Mouse (Mus musculus): ENCODE data around the gene Ptprh. TPM values are rescaled to one million over a fixed set of nuclear protein-coding genes. Genes with fewer than 3 reads are reported as not detected.

The Ptprh gene
- total RNA-seq, 2 experiments from 2014 or later: not detected

DNA sequence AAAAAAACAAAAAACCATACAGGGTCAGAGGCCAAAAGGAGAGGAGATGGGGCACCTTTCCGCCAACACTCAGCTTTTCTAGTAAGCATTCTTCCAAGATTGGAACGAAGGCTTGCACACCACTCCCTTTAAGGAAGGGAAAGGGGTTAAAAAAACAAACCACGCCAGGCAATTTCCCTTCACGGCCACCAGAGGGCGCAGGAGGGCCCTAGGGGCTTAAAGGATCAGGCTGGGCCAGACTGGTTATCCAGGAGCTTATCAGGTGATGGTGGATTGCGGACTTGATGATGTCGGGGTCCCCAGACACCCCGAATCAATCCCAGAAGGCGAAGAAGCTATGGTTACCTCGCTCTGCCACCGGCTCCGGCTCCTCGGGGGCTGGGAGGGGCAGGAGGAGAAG lies 90.6 kb downstream of the Ptprh start:
- peak; percentile 93; the same call in 1 of the 2 replicates for TF ChIP-seq CTCF (IDR thresholded peaks at IDR 0.05)
- peak overlapping the region; percentile 41; the same call in 1 of the 2 replicates for H3K27ac ChIP-seq
- peak overlapping the region; percentile 17 for H3K4me3 ChIP-seq
- peak; percentile 61 for DNase-seq
- intact Hi-C loops (cut with DNase I): no loop called here

- no peak for TF ChIP-seq CTCF (IDR thresholded peaks at IDR 0.05)
- Histone ChIP-seq H3K27ac (peak overlapping the region; percentile 50), H3K4me3 (no peak overlapping the region)
- intact Hi-C loops (cut with DNase I): no loop called here
- DNase-seq: no peak
Observed at GRCm38 (mm10) chr7:4511489-4512224, 92.2 kb downstream of the Ptprh start.

- H3K4me3 ChIP-seq: 0 out of 2 replicates have a peak overlapping the region, but pooled peaks have one; percentile 23
- peak; percentile 93 for TF ChIP-seq CTCF (IDR thresholded peaks at IDR 0.05)
- peak; percentile 81 for DNase-seq
- intact Hi-C loops (cut with DNase I): loop anchor here (10.0 kb wide), 1 partner anchor 1775 kb away; the partner anchor contains the start of gene Zfp667
- H3K27ac ChIP-seq: peak overlapping the region; percentile 31; the same call in 1 of the 2 replicates
Observed at GRCm38 (mm10) chr7:4509863-4510608, 93.8 kb downstream of the Ptprh start.

- intact Hi-C loops (cut with DNase I): loop anchor here (10.0 kb wide), 1 partner anchor 1776 kb away; the partner anchor contains the start of gene Zfp667
- Histone ChIP-seq H3K4me3 (no peak overlapping the region), H3K27ac (no peak overlapping the region)
- no peak for TF ChIP-seq CTCF (IDR thresholded peaks at IDR 0.05)
- no peak for DNase-seq
Observed at GRCm38 (mm10) chr7:4508739-4509116, 95.1 kb downstream of the Ptprh start.

- H3K4me3 ChIP-seq: no peak overlapping the region
- TF ChIP-seq CTCF (IDR thresholded peaks at IDR 0.05): peak; percentile 46
- intact Hi-C loops (cut with DNase I): loop anchor here (10.0 kb wide), 1 partner anchor 1777 kb away; the partner anchor contains the start of gene Zfp667
- no peak for DNase-seq
- no peak overlapping the region for H3K27ac ChIP-seq
Observed at GRCm38 (mm10) chr7:4508062-4508738, 95.6 kb downstream of the Ptprh start.

GRCm38 (mm10) chr7:4507220-4507619 lies 96.6 kb downstream of the Ptprh start:
- Histone ChIP-seq H3K27ac (no peak overlapping the region), H3K4me3 (no peak overlapping the region)
- TF ChIP-seq CTCF (IDR thresholded peaks at IDR 0.05): no peak
- intact Hi-C loops (cut with DNase I): loop anchor here (10.0 kb wide), 1 partner anchor 1778 kb away; the partner anchor contains the start of gene Zfp667
- DNase-seq: no peak

GRCm38 (mm10) chr7:4504646-4505435 lies 99.0 kb downstream of the Ptprh start:
- Histone ChIP-seq H3K27ac (peak overlapping the region; percentile 58), H3K4me3 (no peak overlapping the region)
- intact Hi-C loops (cut with DNase I): loop anchor here (10.0 kb wide), 1 partner anchor 1780 kb away; the partner anchor contains the start of gene Zfp667
- DNase-seq: no peak
- no peak for TF ChIP-seq CTCF (IDR thresholded peaks at IDR 0.05)

DNA sequence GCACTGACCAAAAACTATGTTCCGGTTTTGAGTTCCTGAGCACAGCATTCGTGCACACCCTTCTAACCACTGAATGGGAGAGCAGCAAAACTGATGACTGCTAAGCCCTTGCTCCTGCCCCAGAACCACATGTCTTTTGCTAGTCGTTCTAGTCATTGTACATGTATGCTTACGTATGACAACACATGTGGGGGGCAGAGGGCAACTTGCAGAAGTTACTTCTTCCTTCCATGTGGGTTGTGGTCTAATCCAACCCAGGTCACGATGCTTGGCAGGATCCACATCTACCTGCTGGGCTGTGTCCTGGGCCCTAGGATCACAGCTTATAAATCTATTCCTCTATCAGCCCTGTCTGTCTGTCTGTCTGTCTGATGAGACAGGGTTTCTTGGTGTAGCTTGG lies 100.0 kb downstream of the Ptprh start:
- no peak for DNase-seq
- intact Hi-C loops (cut with DNase I): loop anchor here (10.0 kb wide), 1 partner anchor 1781 kb away; the partner anchor contains the start of gene Zfp667
- Histone ChIP-seq H3K4me3 (no peak overlapping the region), H3K27ac (peak overlapping the region; percentile 54; the same call in 1 of the 2 replicates)
- TF ChIP-seq CTCF (IDR thresholded peaks at IDR 0.05): no peak

- intact Hi-C loops (cut with DNase I): loop anchor here (10.0 kb wide), 1 partner anchor 1782 kb away; the partner anchor contains the start of gene Zfp667
- no peak for TF ChIP-seq CTCF (IDR thresholded peaks at IDR 0.05)
- H3K4me3 ChIP-seq: peak overlapping the region; percentile 95; the same call in 1 of the 2 replicates
- DNase-seq: no peak
- 0 out of 2 replicates have a peak overlapping the region, but pooled peaks have one; percentile 16 for H3K27ac ChIP-seq
Observed at GRCm38 (mm10) chr7:4503100-4503499, 100.7 kb downstream of the Ptprh start.

- peak overlapping the region; percentile 95 for H3K4me3 ChIP-seq
- DNase-seq: peak; percentile 36
- TF ChIP-seq CTCF (IDR thresholded peaks at IDR 0.05): no peak
- intact Hi-C loops (cut with DNase I): loop anchor here (10.0 kb wide), 1 partner anchor 1782 kb away; the partner anchor contains the start of gene Zfp667
- H3K27ac ChIP-seq: peak overlapping the region; percentile 99
Observed at GRCm38 (mm10) chr7:4502421-4503090, 101.3 kb downstream of the Ptprh start.
